Mouse (Mus musculus): Measurements from ENCODE around the gene Ndufaf8. TPM values are rescaled to one million over a fixed set of nuclear protein-coding genes. Genes with fewer than 3 reads are reported as not detected.

The Ndufaf8 gene
- total RNA-seq, 2 experiments from 2014 or later: 33.7 to 38.6 TPM

GRCm38 (mm10) chr11:120119108-120119507 lies 20.4 kb downstream of the Ndufaf8 start:
- H3K4me3 ChIP-seq: no peak overlapping the region
- no peak overlapping the region for H3K27ac ChIP-seq
- no peak for DNase-seq (ENCODE audit: extremely low spot score in 1 of 2, low spot score in 2 of 2)
- intact Hi-C loops (cut with DNase I): no loop called here
- no peak for TF ChIP-seq CTCF (IDR thresholded peaks at IDR 0.05)

GRCm38 (mm10) chr11:120119936-120120541 lies 21.3 kb downstream of the Ndufaf8 start:
- TF ChIP-seq CTCF (IDR thresholded peaks at IDR 0.05): no peak
- DNase-seq (ENCODE audit: extremely low spot score in 1 of 2, low spot score in 2 of 2): no peak
- no peak overlapping the region for H3K4me3 ChIP-seq
- H3K27ac ChIP-seq: no peak overlapping the region
- intact Hi-C loops (cut with DNase I): no loop called here

GRCm38 (mm10) chr11:120120642-120121420 lies 22.1 kb downstream of the Ndufaf8 start:
- peak; percentile 91 for TF ChIP-seq CTCF (IDR thresholded peaks at IDR 0.05)
- H3K27ac ChIP-seq: no peak overlapping the region
- peak; percentile 67 to 75 for DNase-seq (ENCODE audit: extremely low spot score in 1 of 2, low spot score in 2 of 2)
- intact Hi-C loops (cut with DNase I): no loop called here
- H3K4me3 ChIP-seq: no peak overlapping the region

GRCm38 (mm10) chr11:120122126-120122525 lies 23.4 kb downstream of the Ndufaf8 start:
- no peak overlapping the region for H3K27ac ChIP-seq
- DNase-seq (ENCODE audit: extremely low spot score in 1 of 2, low spot score in 2 of 2): no peak
- intact Hi-C loops (cut with DNase I): no loop called here
- no peak overlapping the region for H3K4me3 ChIP-seq
- TF ChIP-seq CTCF (IDR thresholded peaks at IDR 0.05): no peak

GRCm38 (mm10) chr11:120126845-120127244 lies 28.1 kb downstream of the Ndufaf8 start:
- Histone ChIP-seq H3K27ac (no peak overlapping the region), H3K4me3 (no peak overlapping the region)
- DNase-seq (ENCODE audit: extremely low spot score in 1 of 2, low spot score in 2 of 2): no peak
- no peak for TF ChIP-seq CTCF (IDR thresholded peaks at IDR 0.05)
- intact Hi-C loops (cut with DNase I): no loop called here

- intact Hi-C loops (cut with DNase I): no loop called here
- TF ChIP-seq CTCF (IDR thresholded peaks at IDR 0.05): no peak
Observed at GRCm38 (mm10) chr11:120129281-120129680, 30.6 kb downstream of the Ndufaf8 start.

GRCm38 (mm10) chr11:120134148-120134547 lies 35.4 kb downstream of the Ndufaf8 start:
- Histone ChIP-seq H3K4me3 (no peak overlapping the region), H3K27ac (no peak overlapping the region)
- no peak for TF ChIP-seq CTCF (IDR thresholded peaks at IDR 0.05)
- intact Hi-C loops (cut with DNase I): no loop called here
- no peak for DNase-seq (ENCODE audit: extremely low spot score in 1 of 2, low spot score in 2 of 2)

More at GRCm38 (mm10) chr11:120129281-120129680, 30.6 kb downstream of the Ndufaf8 start:
- Histone ChIP-seq H3K27ac (no peak overlapping the region), H3K4me3 (no peak overlapping the region)
- DNase-seq (ENCODE audit: extremely low spot score in 1 of 2, low spot score in 2 of 2): no peak

GRCm38 (mm10) chr11:120134847-120135530 lies 36.3 kb downstream of the Ndufaf8 start:
- H3K4me3 ChIP-seq: no peak overlapping the region
- H3K27ac ChIP-seq: no peak overlapping the region
- DNase-seq (ENCODE audit: extremely low spot score in 1 of 2, low spot score in 2 of 2): no peak
- intact Hi-C loops (cut with DNase I): no loop called here
- TF ChIP-seq CTCF (IDR thresholded peaks at IDR 0.05): no peak

GRCm38 (mm10) chr11:120136195-120136594 lies 37.5 kb downstream of the Ndufaf8 start:
- intact Hi-C loops (cut with DNase I): no loop called here
- TF ChIP-seq CTCF (IDR thresholded peaks at IDR 0.05): no peak
- H3K4me3 ChIP-seq: no peak overlapping the region
- no peak for DNase-seq (ENCODE audit: extremely low spot score in 1 of 2, low spot score in 2 of 2)
- no peak overlapping the region for H3K27ac ChIP-seq

GRCm38 (mm10) chr11:120136796-120137624 lies 38.3 kb downstream of the Ndufaf8 start:
- Histone ChIP-seq H3K27ac (no peak overlapping the region), H3K4me3 (no peak overlapping the region)
- peak; percentile 67 to 69 for DNase-seq (ENCODE audit: extremely low spot score in 1 of 2, low spot score in 2 of 2)
- TF ChIP-seq CTCF (IDR thresholded peaks at IDR 0.05): no peak
- intact Hi-C loops (cut with DNase I): no loop called here

- Histone ChIP-seq H3K27ac (no peak overlapping the region), H3K4me3 (no peak overlapping the region)
- intact Hi-C loops (cut with DNase I): no loop called here
- no peak for TF ChIP-seq CTCF (IDR thresholded peaks at IDR 0.05)
- no peak for DNase-seq (ENCODE audit: extremely low spot score in 1 of 2, low spot score in 2 of 2)
Observed at GRCm38 (mm10) chr11:120137625-120138004, 38.9 kb downstream of the Ndufaf8 start.
